Mouse (Mus musculus) hematopoietic stem cell, adult 5-6 weeks (primary cell): ENCODE measurements at regions not wholly inside any gene's neighbourhood (a gene's known extent, or its start where the extent isn't known, plus 50 kb on each side); places are given as distances from the start of the nearest gene placed in this dataset.

Experiments used
- ATAC-seq, 2 experiments: fragments of 125-278 bp in 1 of 2; replicated peaks in 1 of 2; 2 replicates each; pipeline ENCODE4 v1.8.0; 2016 to 2017; ENCODE audit warnings: inconsistent platforms in 2 of 2, mild to moderate bottlenecking in 2 of 2, moderate number of reproducible peaks in 2 of 2, low read depth in 1 of 2, moderate TSS enrichment in 1 of 2; ENCODE audit not compliant: low FRiP score in 2 of 2, poor library complexity in 2 of 2, severe bottlenecking in 2 of 2, insufficient read depth in 1 of 2, low TSS enrichment in 1 of 2

GRCm38 (mm10) chr15:62246561-62247079 is 1323.8 kb upstream of the A1bg start:
- no peak for ATAC-seq

- no peak for ATAC-seq
Measured at GRCm38 (mm10) chr15:62245237-62245636, 1322.4 kb upstream of the A1bg start.

GRCm38 (mm10) chr15:62244819-62245218 is 1322.0 kb upstream of the A1bg start:
- no peak for ATAC-seq

GRCm38 (mm10) chr15:62240031-62240430 is 1317.2 kb upstream of the A1bg start:
- no peak for ATAC-seq

- no peak for ATAC-seq
Measured at GRCm38 (mm10) chr15:62238503-62239045, 1315.8 kb upstream of the A1bg start.

GRCm38 (mm10) chr15:62236056-62236455 is 1313.2 kb upstream of the A1bg start:
- no peak for ATAC-seq

GRCm38 (mm10) chr15:62234182-62234760 is 1311.5 kb upstream of the A1bg start:
- no peak for ATAC-seq

GRCm38 (mm10) chr15:62233154-62233553 is 1310.3 kb upstream of the A1bg start:
- ATAC-seq, result no peak

- no peak for ATAC-seq
Measured at GRCm38 (mm10) chr15:62231709-62232108, 1308.9 kb upstream of the A1bg start.

GRCm38 (mm10) chr15:62230773-62231172 is 1308.0 kb upstream of the A1bg start:
- ATAC-seq, result no peak

- no peak for ATAC-seq
Measured at GRCm38 (mm10) chr15:62229491-62230283, 1306.9 kb upstream of the A1bg start.

GRCm38 (mm10) chr15:62229023-62229422 is 1306.2 kb upstream of the A1bg start:
- no peak for ATAC-seq

GRCm38 (mm10) chr15:62224798-62225197 is 1302.0 kb upstream of the A1bg start:
- ATAC-seq, result no peak

GRCm38 (mm10) chr15:62224191-62224590 is 1301.4 kb upstream of the A1bg start:
- ATAC-seq, result no peak

GRCm38 (mm10) chr15:62223156-62223840 is 1300.5 kb upstream of the A1bg start:
- ATAC-seq, result no peak

- ATAC-seq, result no peak
Measured at GRCm38 (mm10) chr15:62222731-62223130, 1299.9 kb upstream of the A1bg start.

- no peak for ATAC-seq
Measured at GRCm38 (mm10) chr15:62222201-62222600, 1299.4 kb upstream of the A1bg start.
